Mouse (Mus musculus): ENCODE results near the gene Arnt2.

Arnt2 gene

GRCm38 (mm10) chr7:84409896-84410521 is at the start of gene Arnt2:
TSS of gene Arnt2 (minus strand) at chr7:84410176.
- DNase-seq, result no peak

- no peak for DNase-seq
Observed at GRCm38 (mm10) chr7:84451681-84452080, 41.7 kb upstream of the Arnt2 start.

- DNase-seq, result no peak
Observed at GRCm38 (mm10) chr7:84449066-84449465, 39.1 kb upstream of the Arnt2 start.

GRCm38 (mm10) chr7:84448512-84448911 is 38.5 kb upstream of the Arnt2 start:
- no peak for DNase-seq

- no peak for DNase-seq
Observed at GRCm38 (mm10) chr7:84447740-84448435, 37.9 kb upstream of the Arnt2 start.

GRCm38 (mm10) chr7:84447060-84447459 is 37.1 kb upstream of the Arnt2 start:
- DNase-seq, result peak; percentile 6 to 11

DNA sequence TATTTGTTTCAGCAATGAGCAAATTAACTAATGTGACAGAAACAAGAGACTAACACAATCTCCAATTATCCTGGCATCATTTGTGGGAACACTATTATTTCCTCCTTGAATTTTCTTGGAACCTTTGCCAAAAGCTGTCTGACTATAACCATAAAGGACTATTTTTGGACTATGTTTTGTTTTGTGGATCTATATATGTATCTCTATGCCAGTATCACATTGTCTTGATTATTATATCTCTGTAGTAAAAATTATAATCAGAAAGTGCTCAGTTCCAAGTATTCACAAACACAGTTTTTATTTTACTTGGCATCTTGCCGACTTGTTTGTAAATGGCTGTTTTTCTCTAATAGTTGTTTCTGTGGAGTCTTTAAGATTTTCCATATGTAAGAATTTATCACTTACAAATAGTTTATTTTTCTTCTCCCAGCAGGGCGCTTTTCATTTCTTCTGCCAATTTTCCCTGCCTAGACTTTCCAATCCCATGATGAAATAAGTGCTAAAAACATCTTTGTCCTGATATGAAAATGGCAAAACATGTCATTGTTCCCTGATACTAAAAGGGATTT is 32.5 kb upstream of the Arnt2 start:
- DNase-seq, result no peak

DNA sequence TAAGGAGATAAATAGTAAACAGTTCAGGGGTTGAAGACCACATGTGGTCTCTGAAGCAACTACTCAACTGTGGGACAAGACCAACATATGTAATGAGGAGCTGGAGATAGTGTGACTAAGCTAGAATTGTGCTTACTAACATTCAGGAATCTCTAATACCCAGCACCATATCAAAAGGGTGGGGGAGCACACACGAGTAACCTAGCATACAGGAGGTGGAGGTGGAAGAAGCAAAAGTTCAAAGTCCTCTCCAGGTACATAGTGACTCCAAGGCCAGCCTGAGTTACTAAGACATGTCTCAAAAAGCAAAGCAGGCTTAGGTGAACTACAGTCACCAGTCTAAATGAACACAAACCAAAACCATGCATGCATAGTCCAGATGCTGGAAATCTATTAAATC is 29.6 kb upstream of the Arnt2 start:
- no peak for DNase-seq

- no peak for DNase-seq
Observed at GRCm38 (mm10) chr7:84434901-84435300, 24.9 kb upstream of the Arnt2 start.

GRCm38 (mm10) chr7:84432151-84432550 is 22.2 kb upstream of the Arnt2 start:
- DNase-seq, result no peak

DNA sequence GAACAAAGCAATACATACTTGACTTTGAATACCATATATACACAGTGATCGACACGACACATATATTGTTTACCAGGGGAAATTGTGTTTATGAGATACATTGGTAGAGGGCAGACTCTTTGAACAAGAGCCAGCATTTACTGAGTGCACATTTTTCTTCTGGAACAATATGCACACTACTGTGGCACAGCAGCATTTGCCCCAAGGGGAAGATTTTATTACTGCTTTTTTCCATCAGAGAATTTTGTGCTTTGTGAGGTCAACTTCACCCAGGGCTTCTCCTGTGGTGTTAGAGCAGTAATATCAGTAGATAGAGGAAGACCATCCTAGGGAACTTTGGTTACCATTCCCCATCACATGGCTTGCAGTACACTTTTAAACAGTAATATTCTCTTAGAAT is 17.2 kb upstream of the Arnt2 start:
- no peak for DNase-seq

DNA sequence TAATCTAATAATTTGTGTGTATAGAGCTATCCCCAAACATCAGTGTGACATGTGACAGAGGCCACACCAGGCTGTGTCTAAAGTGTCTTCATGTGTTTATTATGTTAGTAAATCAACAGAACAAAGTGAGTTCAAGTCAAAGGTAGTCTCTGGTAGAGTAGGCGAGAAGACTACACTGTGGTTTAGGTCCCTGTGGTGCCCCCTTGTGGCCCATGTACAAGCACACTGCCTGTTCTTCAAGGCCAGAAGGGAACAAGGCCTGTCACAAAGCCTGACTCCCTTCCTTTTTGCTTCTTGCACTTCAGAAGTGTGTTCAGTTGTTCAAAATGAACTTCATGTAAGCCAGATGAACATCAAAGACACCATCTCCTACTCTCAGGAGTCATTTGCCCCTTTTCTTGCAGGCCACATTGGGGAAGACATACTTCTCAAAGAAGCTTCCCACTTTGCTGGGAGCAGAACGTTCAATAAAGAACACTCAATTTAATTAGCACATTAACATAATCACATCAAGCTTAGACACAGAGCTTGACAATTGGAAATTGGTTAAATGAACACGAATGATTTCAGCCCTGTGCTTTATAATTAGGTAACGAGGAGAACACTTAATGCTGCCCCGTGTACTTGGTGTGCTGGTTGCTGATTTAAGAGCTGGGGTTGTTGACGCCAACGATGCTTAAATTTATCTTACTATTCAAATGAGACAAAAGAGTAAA is 14.9 kb upstream of the Arnt2 start:
- DNase-seq, result no peak

DNA sequence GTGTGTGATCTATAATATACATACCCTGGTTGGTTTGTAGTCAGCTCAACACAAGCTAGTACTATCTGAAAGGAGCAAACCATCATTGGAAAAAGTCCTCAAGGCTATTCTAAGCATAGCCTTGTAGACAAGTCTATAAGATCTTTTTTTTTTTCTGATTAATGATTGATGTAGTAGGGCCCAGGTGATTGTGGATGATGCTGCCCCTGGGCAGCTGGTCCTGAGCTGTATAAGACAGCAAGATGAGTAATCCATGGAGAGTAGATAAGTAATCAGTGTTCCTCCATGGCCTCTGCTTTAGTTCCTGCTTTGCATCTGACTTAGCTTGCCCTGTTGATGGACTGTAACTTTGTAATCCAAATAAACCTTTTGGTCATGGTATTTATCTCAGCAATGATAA is 11.8 kb upstream of the Arnt2 start:
- no peak for DNase-seq

- no peak for DNase-seq
Observed at GRCm38 (mm10) chr7:84421291-84421665, 11.3 kb upstream of the Arnt2 start.

DNA sequence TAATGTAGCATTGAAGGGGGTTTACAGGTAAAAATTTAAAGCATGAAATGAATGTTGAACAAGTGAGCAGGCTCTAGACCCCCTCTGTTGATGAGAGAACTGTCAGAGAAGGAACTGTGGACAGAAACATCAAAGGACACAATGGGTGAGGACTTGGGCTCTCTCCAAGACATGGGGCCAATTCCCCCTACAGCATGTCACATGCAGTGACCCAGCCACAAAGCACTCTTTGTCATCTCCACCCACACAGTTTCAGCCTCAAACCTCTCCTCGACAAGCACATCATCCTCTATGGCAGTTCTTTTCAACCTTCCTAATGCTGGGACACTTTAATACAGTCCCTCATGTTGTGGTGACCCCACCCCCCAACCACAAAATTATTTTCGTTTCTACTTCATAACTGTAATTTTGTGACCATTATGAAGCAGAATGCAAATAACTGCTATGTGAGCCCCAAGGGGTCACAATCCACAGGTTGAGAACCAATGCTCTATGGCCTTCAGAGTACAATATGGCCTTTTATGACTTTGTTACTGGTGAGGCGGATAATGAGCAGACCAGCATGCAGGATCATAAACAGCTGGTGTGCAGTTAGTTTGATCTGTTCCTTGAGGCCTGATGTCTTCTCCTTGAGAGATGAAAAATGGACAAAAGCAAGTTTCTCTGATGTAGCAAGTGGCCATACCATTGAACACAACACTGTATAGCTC is 10.8 kb upstream of the Arnt2 start:
- no peak for DNase-seq

GRCm38 (mm10) chr7:84417441-84417840 is 7.5 kb upstream of the Arnt2 start:
- no peak for DNase-seq

DNA sequence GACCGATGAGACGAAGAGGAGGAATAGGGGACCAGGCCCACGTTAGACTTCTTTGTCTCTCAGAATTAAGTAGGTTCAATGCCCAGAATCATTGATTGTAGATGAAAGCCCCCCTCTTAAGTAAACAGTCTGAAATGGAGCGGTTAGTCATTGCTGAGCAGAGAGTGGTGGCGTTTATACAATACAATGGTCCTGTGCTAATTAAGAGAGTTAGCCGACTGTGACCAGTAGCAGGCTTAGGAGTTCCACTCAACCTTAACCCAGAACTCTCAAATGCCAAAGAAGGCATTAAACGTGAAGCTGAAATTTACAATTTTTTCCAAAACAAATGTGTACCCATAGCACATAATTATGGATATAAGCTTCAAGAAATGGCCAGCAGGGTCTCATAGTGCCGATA is 2.6 kb upstream of the Arnt2 start:
- no peak for DNase-seq

- DNase-seq, result peak in 1 of 2 experiments; percentile 3
Observed at GRCm38 (mm10) chr7:84409241-84409895, 608 bp downstream of the Arnt2 start.

DNA sequence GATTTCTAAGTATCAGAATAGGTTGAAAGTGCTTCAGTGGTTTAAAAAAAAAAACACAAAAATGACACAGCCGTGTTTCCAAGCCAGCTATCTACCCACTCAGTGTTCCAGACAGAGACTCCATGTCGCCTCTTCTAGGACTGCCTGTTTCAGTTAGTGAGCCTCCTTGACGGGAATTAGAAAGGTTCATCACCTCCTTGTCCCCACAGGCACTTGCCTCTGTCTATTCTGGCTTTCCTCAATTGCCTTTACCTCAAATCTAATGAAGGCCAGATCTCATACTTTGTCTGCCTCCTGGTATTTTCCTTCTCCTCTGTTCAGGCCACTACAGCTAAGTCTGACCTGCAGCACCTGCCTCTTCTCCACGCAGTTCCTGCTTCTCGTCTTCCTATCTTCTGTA is 1.7 kb downstream of the Arnt2 start:
- DNase-seq, result no peak

DNA sequence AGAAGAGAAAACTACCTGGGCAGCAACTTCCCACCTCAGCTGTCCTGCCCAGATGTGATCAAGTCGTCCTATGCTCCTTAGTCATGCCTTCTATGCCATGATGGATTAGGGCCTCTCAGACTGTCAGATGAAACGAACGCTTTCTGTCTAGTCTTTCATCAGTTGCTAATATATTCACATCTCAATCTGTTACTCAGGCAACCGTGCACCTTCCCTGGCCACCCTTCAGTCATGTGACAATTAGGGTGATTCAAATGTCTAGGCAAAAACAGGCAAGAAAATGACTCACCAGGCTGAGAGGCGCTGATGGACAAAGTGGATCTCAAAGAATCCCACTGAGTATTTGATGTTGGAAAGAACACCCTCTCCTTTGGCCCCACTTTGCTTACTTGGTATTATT is 6.6 kb downstream of the Arnt2 start:
- no peak for DNase-seq

DNA sequence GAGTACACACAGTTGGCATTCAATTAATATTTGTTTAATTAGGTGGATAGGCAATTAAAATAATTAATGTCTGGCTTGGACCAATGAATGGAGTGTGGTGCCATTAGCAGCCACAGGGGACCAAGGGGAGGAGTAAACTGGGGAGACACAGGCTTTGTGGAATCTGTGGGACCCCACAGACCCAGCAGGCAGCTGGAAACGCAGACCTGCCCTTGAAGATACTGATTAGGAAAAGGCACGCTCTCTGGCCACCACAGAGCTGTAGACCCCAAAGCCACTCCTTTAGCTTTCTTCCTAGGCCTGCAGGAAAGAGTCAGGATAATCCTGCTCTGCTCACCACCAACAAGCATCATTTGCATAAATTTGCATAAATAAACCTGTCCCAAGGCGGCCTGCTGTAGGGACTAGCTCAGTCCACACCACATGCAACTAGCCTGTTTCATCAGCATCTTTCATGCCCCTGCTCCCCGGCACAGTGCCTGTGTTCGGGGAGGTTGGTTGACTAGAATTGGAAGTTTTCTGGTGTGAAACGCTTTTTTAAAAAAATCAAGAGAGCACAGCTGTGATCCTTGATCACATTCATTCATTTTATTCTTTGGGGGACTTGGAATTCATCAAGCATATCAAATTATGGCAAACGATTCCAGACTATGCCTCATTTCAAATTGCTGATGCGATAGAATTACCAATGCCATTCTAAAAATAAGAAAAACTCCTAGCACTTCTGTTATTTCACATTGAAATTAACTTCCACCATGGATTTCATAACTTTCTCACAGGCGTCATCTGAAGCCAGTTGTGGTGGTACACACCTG is 8.1 kb downstream of the Arnt2 start:
- DNase-seq, result no peak

DNA sequence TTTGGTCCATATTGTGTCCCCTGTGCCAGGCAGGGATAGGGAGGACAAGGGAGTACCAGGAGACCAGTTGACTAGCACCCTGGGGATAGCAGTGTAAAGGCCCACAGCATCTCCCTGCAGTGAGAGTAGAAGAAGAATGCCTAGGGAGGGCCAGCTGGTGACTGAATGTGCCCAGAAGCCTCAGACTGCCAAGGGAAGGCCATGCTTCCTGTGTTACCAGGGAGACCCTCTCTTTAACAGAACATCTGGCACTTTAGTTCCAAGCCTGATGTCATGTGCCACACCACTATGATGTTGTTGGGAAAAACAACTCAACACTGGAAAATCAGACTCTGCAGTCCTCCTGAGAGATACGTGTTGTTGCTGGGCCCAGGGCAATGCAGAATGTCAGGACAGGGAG is 12.7 kb downstream of the Arnt2 start:
- no peak for DNase-seq
